Mouse (Mus musculus): ENCODE measurements around the gene Slc4a1ap.
"Not testable (repeated sequence)": the region's sequence is repeated elsewhere in the genome, so short reads cannot be mapped to it uniquely, and the experiment has no call there.

The Slc4a1ap gene

GRCm38 (mm10) chr5:31566457-31566856, 39.7 kb downstream of the Slc4a1ap start:
- no peak for DNase-seq (ENCODE audit: low spot score in 2 of 2)

DNA sequence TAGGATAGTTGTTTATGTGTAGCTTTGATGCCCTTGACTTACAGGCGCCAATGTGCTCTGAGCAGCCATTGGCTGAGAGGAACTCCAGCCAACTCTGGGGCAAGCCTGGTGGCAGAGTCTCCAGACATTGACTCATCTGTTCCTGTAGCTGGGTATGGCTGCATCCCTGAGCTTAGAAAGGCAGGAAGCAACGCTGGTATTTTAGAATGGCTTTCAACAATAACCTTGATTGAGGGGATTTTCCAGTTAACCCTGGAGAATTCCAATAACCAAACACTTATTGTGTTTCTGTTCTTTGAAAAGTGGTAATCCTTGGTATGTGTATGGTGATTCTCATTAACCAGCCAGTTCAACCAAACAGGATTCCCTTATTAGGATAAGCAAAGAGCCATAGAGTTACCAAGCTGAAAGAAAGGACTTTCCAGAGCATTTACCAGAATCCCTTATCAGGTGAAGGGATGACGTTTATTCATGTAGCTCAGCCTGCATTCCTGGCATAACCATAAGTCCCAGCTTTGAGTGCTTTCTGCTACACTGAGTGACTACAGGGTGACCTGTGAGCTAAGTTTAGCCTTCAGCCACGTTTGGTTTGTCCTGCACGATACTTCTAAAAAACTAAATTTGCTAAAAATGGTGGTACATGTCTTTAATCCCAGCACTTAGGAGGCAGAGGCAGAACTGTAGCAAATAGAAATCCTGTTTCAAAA, 41.3 kb downstream of the Slc4a1ap start:
- DNase-seq (ENCODE audit: low spot score in 2 of 2): no peak

DNA sequence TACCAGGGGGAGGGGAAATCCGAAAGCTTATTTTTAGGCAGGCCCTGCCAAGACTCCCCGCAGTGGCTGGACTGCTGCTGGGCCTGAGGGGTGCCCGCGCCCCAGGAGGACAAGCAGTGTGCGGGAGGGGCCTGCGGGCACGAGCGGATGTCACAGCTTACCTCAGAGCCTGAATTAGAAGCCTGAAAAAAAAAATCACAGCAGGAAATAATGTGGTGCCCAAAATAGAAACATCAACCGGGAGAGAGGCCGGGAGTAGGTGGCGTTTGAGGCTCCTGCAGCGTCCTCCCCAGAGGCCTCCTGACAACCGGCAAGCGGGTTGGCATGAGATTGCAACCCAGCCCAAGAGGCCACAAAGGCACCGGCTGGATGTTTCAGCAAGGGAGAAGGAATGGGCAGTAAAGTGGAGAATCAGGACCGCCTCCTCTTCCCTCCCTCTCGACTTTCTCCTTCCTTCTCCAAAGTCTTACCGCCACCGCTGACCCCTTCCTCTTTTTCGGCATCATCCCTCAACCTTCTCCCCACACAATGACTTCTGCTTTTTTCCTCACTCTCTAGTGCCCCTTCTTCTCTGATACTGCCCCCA, 44.3 kb downstream of the Slc4a1ap start:
- no peak for DNase-seq (ENCODE audit: low spot score in 2 of 2)

DNA sequence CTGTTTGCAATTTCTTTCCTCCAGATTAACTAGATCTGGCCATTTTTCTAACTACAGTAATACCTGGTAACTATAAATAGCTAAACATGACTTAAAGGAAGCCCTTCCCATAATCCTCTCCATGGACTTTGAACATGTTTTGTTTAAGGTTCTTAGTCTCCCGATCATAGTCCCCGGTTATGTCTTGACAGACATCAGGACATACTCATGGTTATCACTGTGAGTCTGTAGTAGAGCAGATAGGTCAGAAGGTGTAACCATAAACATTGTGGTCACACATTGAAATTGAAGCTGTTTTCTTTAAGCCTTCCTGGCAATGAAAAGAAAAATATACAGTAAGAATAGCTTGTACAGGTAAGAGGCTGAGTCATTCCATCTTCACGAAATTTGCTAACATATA, 46.9 kb downstream of the Slc4a1ap start:
- no peak for DNase-seq (ENCODE audit: low spot score in 2 of 2)

DNA sequence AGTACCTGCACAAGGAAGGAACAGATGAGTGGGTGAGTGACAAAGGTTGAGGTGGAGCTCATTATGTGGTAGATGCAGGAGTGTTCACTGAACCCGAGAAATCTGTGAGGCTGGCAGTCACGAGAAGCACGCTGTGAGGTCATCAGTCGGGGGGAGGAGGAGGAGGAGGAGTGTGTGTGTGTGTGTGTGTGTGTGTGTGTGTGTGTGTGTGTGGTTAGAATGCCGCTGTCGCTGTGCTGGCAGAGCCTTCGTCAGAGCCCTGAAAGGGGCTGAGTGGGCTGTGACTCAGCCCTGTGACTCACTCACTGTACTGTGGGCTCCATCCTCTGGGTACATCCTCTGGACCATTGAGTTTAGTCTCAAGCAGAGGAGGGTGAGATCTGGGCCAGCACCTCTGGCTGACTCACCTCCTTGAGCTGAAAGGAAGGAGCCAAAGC, 49.8 kb downstream of the Slc4a1ap start:
- no peak for DNase-seq (ENCODE audit: low spot score in 2 of 2)

- no peak for DNase-seq (ENCODE audit: low spot score in 2 of 2)
Observed at GRCm38 (mm10) chr5:31581263-31581662, 54.5 kb downstream of the Slc4a1ap start.

DNA sequence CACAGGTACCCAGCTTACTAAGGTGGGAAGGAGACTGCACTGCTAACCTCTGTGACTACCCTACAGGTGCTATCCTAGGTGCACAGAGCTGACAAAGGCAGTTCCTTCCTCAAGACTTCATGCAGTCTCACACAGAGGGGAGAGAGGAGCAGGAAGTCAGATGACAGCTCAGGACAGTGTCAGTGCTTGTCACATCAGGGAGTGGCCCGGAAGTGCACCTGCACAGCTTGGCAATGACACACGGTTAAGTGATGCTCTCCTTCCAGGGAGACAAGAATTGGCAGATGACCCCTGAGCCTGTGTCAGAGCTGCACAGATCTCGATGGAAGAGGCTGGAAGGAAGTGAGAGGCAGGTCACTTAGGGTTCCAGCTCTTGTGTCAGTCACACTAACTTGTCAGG, 55.1 kb downstream of the Slc4a1ap start:
- DNase-seq (ENCODE audit: low spot score in 2 of 2): no peak

- DNase-seq (ENCODE audit: low spot score in 2 of 2): no peak
Observed at GRCm38 (mm10) chr5:31583261-31583660, 56.5 kb downstream of the Slc4a1ap start.

DNA sequence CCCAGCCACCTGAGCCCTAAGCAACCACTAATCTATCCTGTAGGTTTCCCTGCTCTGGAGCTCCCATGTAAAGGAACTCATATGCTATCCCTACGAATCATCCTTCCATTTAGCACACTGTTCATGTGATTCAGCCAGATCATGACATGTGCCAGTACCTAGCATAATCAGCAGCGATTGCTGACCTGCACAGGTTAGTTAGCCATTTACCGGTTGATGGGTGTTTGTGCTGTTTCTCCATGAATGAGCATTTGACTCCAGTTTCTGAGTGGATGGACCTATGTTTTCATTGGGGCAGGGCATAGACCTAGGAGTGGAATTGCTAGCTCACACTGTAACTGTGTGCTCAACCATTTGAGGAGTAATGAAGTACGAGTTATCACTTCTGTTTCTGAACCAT, 58.7 kb downstream of the Slc4a1ap start:
- no peak for DNase-seq (ENCODE audit: low spot score in 2 of 2)

GRCm38 (mm10) chr5:31588016-31588415, 61.2 kb downstream of the Slc4a1ap start:
- DNase-seq (ENCODE audit: low spot score in 2 of 2): no peak

GRCm38 (mm10) chr5:31588672-31589071, 61.9 kb downstream of the Slc4a1ap start:
- DNase-seq (ENCODE audit: low spot score in 2 of 2): not testable (repeated sequence)

GRCm38 (mm10) chr5:31589711-31590319, 63.0 kb downstream of the Slc4a1ap start:
- DNase-seq (ENCODE audit: low spot score in 2 of 2): no peak

DNA sequence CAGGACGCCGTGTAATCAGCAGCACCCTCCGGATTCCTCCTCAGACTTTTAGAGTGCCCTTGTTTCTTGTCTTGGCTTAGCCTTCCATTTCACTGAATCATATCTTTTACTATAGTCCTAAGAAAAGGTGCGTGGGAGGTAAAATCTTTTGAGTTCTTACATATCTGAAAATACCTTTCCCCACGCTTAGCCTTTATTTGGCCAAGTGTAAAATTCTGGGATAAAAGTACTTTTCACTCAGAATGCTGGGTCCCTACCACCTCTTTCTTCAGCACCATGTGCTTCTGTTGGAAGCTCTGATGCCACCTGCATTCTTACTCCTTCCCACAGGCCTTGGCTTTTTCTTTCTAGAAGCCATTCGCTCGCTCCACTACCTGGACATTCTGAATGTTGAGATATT, 64.3 kb downstream of the Slc4a1ap start:
- no peak for DNase-seq (ENCODE audit: low spot score in 2 of 2)

DNA sequence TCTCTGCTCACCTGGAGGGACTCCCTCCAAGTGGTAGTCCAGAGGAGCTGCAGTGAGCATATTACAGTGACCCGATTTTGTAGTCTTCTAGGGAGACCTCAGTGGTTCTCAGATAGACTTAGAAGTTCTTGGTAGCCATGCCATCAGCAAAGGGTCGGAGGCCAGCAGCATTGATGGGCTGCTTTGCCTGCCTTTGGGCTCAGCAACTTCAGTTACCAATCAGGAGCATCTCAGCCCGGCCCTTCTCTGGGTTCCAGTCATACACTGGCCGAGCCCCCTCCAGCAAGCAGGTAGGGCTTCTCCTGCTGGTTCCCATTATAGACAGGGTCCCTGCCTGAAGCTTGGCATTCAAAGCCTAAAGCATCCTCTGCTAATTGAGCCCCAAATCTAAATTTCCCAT, 69.1 kb downstream of the Slc4a1ap start:
- DNase-seq (ENCODE audit: low spot score in 2 of 2): no peak

DNA sequence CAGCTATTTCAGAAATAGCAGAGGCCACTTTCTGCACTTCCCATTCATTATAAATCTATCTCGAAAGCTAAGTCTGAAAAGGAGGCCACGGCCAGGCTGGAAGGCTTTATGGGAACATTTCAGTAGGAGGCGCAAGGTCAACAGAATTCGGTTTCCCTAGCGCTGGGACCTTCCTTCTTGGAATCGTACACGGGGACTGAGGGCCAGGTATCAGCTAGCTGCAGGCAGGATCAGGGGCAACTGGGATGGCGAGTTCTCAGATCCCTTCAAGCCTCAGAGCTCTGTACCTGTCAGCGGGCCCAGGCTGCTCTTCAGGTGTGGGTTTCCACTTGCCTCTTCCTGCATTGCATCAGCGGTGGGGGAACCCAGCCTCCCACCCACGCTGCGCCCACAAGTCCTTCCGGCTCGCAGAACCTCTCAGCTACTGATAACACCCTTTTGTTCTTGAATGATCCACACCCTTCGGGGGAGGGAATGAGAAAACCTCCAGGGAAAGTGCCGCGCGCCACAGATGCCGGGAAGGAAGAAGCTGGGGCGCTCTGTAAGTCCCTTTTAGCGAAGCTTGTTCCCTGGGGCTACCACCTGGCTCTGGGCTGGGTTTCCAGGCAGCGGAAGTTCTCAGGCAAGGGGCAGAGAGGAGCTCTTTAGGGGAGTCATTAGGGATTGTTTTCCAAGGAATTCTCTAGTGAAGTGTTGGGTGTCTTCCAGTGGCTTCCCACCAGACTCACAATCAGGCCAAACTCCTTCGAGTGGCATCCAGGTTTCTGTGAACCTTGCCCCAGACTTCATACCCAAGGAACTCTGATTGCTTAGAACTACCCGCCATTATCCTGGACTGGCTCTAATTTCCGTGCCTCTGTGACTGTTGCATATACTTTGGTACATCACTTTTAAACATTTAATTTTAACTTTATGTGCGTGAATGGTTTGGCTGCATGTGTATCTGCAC, 70.0 kb downstream of the Slc4a1ap start, which contains the start of gene Mrpl33:
Gene Mrpl33, plus strand, starts transcription at position 455 of the 949 bp plus-strand sequence.
- DNase-seq (ENCODE audit: low spot score in 2 of 2): peak in 1 of 2 experiments; percentile 46

DNA sequence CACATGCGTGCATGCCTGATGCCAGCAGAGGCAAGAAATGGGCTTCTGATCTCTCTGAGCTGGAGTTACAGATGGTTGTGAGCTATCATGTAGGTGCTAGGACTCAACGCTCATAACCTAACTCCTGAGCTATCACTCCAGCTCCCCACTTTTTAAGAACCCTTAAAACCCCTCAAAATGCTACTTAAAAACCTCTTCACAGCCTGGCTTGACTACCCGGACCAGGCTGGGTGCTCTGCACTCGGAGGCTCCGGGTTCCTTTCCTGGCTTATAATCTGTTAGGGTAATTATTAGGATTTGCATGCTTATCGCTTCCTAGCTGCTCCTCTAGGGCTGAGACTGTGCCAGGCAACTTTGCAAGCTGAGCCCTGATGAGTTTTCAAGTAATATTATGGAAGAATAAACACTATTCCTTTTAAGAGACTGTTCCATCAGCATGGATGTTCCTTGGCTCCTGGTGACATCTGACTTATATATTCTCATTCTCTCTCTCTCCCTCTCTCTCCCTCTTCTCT, 70.7 kb downstream of the Slc4a1ap start:
- DNase-seq (ENCODE audit: low spot score in 2 of 2): no peak

DNA sequence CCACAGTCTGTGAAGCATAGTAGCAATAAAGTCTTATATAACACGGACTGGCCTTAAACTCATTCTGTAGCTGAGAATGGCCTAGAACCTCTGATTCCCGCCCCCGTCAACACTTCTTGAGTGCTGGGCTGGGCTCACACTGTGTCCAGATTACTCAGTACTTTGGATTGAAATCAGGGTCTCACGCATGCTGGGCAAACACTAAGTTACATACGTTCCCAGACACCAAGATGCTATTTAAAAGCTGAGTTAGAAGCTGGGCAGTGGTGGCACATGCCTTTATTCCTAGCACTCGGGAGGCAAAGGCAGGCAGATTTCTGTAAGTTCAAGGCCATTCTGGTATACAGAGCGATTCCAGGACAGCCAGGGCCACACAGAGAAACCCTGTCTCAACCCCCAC, 71.3 kb downstream of the Slc4a1ap start:
- DNase-seq (ENCODE audit: low spot score in 2 of 2): no peak

GRCm38 (mm10) chr5:31598579-31598978, 71.8 kb downstream of the Slc4a1ap start:
- DNase-seq (ENCODE audit: low spot score in 2 of 2): no peak

- no peak for DNase-seq (ENCODE audit: low spot score in 2 of 2)
Observed at GRCm38 (mm10) chr5:31599161-31599560, 72.4 kb downstream of the Slc4a1ap start.

DNA sequence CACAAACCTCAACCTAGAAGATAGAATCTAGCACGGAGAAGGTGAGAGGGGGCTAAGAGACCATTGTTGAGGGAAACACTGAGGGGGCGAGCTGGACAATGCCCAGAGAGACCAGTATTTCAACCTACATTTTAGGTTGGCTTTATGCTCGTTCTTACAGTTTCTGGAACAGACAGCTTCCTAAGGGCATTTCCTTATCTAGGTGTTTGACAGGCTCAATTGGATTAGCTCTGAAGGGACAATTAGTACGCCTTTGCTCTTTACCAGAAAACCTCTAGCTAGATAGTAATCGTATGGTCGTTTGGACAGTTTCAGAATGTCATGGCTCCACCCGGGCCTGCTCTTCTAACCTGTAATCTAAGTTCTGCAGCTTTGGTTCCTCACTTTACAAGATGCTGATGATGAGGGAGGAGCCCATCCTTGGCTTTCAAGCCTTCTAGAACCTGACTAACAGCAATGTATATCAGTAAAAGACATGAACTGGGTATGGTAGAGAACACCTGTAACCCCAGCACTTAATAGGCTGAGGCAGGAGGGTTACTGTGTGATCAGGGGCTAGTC, 74.4 kb downstream of the Slc4a1ap start:
- no peak for DNase-seq (ENCODE audit: low spot score in 2 of 2)

DNA sequence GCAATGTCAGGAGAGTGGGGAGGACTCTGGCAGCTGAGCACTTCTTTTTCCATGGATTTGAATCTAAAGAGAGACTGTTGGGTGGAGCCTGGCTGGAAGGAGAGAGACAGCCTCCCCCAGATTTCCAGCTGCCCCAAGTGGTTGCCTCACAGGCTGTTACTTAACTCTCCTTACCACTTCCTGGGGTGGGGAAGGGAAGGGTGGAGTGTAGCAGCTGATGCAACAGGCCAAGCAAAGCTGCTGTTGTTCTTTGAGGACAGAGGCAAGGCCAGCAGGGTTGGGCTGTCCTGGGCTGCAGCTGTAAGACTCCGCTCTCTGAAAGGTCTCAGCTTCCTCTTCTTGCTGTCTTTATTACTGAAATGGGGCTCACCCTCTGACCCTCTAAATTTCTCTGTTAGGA, 75.6 kb downstream of the Slc4a1ap start:
- peak; percentile 64 to 66 for DNase-seq (ENCODE audit: low spot score in 2 of 2)
